Mouse (Mus musculus): ENCODE measurements around the gene Fam13a.

Fam13a gene

DNA sequence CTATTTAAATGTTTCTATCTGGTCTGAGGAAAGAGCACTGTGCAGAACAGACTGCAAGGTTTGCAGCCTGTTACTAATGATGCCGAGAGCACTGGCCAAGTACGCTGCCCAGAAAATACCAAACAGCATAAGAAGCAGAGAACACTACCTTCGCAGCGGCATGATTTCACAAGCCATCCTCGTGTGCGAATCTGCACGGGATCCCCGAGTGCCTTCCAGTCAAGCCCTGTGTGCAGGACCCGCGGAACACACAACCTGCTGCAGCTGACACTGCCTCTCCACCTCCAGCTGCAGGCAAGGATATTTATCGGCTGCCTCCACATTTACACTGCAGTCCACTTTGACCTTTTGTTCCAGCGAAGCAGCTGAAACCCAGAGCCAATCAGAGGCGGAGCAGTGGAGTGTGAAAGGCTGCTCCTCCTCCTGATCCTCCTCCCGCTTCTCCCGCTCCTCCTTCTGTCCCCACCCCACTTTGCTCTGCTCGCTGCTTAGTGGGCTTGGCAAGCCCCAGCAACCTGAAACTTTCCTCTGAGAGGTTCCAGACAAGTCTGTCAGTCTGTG lies at the start of gene Fam13a:
Fam13a (minus strand) TSS at position 386 of the 561 bp plus-strand sequence.
- DNase-seq (ENCODE audit: low read depth, low spot score), result peak; percentile 35

DNA sequence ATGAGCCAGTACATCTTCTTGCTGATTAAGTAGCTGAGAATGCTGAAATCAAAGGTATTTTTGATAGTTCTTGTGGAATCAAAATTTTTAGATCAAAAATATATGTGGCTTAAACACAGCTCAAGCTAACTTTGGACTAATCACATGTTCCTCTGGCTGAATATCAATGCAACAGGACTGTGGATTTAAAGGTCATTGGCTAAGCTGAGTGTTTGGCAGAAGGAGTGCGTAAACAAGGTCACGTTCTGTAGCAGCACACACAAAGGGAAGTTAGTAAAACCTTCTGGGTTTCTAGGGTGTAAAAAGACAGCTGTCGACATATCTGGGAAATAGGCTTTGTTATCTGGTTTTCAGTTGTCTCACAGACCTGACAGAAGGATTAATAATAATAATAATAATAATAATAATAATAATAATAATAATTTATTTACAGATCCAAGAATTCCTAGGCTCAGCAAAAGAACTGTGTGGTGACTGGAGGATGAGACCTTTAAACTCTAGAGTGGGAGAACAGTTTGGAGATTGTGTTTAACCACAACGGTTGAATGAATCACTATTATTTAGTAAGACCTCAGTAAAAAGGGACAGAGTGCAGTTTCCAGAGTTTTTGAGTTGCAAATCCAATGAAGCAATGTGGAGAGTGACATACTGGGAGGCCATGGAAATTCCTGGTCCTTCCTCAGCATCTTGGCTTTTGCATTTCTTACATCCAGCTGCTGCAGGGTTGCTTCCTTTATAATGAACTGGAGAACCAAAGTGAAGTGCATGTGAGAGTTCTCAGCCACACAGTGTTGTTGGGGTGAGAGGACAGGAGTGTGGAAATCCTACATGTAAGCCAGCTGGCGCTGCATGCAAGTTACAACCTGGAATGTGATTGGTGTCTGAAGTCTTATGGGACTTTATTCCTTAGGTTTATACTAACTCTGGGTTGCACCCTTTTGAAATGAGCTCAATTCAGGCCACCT lies 48.0 kb upstream of the Fam13a start:
- DNase-seq (ENCODE audit: low read depth, low spot score), result no peak

DNA sequence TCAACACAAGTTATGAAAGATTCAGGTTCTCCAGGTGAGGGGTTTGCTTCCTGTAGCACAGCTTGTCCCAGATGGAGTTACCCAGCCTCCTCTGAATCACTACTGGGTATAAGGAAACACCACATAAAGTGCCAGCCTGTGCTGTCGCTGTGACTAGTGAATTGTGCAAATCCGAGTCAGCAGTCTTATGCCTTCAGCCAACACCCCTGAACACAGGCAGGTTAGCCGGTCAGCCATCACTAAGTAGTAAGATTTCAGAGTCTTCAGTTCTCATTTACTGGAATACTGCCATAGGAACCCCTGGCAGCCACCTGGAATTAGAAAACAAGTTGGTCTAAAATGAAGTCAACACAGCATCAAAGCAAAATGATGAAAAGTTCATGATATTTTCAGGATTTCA lies 47.3 kb upstream of the Fam13a start:
- no peak for DNase-seq (ENCODE audit: low read depth, low spot score)

DNA sequence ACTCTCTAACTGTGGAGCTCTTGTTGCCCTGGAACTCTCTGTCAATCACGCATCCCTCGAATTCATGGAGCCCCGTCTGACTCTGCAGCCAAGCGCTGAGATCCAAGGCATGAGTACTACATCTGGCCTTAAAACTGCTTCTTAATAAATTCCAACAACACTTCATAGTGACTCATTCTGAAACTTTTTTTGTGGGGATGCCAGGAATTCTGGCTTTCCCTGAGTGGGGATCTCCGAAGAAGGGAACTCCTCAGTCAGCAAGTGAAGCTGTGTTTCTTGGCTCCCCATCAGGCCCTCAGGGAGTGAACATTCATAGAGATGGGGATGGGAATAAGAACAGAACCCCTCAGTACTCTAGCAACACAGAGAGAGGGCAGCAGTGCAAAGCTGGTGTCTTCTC lies 43.8 kb upstream of the Fam13a start:
- no peak for DNase-seq (ENCODE audit: low read depth, low spot score)

DNA sequence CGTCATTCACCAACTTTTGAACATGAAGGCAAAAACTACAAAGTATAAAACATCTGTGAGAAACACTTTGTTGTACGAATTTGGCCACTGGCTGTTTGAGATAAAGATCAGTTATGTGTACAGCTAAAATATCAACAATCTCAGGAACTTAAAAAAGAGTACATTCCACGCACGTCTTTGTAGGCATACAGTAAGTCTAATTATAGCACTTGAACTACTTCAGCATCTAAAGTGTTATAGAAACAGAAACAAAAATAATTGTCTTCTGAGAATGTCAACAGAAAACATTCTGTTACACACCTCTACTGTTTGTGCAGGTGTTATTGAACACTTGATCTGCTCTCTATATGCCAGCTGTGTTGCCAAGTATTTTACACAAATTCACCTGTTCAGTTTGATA lies 40.1 kb upstream of the Fam13a start:
- no peak for DNase-seq (ENCODE audit: low read depth, low spot score)

DNA sequence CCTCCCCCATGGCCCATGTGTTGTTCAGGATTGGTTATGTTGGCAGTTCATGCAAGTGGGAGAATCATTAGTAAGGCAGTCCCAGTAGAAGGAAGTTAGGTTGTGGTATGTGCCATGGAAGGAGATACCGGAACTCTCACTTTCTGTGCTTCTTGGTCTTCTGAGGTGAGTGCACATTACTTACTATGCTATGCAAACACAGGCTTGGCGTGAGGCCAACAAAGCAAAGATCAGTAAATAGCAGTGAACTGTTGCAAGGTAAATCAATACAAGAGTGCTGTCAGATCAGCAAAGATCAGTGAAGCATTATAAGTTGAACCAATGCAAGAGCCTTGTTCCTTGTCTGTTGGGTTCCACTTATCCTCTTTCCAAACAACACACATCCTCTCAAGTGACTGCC lies 28.9 kb upstream of the Fam13a start:
- DNase-seq (ENCODE audit: low read depth, low spot score), result no peak

DNA sequence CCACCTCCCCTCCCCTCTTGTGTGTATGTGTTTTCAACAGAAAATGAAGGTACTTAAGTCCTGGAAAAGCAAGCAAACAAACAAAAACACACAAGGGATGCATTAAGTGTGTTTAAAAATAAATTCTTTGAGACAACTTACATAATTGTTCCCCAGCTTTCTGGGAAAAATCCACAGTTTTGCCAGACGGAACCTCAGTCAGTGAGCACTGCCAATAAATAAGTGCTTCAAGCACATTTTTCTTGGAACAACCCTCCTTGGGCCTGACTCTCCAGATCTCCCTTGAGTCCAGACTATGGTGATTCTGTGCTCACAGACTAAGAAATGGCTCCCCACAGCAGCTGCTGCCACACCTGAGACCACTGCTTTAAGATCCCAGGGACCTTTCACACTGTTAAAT lies 15.4 kb upstream of the Fam13a start:
- no peak for DNase-seq (ENCODE audit: low read depth, low spot score)

DNA sequence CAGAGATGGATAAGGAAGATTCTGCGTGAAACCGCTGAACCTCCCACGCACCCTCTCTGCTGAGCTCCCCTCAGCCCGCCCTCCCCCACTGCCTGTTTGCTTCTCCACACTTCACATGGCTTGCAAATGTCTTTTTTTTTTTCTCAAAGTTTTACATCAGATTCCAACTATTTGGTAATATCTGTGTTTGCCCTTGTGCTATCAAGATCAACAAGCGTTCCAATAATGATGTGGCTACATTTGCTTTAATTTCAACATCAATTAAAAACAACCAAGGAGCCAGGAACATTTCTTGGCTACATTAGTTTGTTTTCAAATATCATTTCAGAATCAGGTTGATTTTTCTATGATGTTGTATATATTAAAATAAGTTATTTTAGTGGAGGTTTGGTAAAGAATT lies 8.4 kb upstream of the Fam13a start:
- DNase-seq (ENCODE audit: low read depth, low spot score), result no peak

DNA sequence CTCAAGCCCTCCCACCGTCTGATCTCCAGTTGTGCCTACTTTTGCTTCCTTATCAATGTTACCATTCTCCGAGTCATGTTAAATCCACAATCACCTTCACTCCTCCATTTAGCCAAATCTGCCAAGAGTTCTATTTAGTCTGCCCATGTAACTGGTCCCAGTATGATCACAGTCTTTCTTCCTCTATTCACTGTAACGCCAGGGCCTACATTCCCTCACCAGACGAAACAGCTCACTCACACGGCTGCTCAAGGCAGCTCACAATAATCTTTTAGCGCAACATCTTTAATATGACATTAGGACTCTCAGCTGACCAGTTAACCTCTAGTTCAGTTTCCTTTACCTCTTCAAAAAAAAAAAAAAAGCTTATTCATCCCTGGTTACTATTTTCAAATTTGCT lies 7.2 kb upstream of the Fam13a start:
- DNase-seq (ENCODE audit: low read depth, low spot score), result no peak

DNA sequence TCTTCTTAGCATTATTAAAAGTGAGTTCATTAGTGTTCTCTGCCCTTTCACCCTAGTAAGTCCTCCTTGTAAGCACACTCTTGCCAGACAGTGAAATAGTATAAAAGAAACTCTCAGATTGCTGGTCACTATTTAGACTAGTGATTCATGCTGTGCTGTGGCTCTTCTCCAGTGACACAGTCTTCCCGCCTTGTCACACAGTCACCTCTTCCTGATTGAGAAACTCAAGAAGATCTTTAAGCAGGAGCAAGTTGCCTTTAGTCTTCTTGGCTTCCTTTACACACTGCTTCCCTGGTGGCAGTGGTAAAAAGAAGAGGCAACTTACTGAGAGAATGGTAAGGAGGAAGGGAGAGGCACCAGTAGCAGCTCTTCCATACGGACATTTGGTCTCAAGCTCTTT lies 6.3 kb upstream of the Fam13a start:
- no peak for DNase-seq (ENCODE audit: low read depth, low spot score)

DNA sequence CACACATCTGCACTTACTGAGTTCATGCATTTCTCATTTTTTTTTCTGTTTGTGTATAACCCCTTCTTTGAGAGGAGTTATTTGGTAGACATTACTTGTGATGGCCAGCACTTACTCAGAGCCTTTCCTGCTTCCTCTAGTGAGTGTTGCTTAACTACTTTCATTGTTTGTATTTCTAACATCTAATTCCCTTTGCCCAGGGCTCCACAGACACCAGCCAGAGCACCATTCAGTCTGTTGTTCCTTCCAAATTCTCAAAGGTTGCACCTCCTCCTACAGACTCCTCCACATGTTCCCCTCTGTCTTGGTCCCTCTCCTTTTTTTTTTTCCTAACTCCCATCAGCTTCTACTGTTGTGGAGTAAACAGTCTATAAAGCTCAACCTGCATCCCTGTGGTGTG lies 5.7 kb upstream of the Fam13a start:
- DNase-seq (ENCODE audit: low read depth, low spot score), result no peak

DNA sequence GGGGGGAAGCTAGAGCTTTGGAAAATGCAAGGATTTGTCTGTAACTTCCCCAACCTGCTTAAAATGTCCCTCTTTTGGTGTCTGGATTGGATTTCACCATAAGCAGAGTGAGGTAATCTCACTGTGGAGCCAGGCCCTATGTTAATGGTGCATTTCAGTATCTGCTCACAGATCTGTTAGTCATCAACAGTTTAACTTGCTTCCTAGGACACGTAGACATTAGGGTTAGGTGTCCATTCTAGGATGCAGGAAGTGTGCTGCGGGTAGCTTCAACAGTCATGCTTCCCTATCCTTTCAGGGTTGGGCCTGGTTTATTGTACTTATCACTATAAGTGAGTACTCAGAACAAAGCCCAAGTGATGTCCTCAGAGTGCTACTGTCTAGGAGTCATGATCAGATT lies 4.5 kb upstream of the Fam13a start:
- DNase-seq (ENCODE audit: low read depth, low spot score), result no peak

DNA sequence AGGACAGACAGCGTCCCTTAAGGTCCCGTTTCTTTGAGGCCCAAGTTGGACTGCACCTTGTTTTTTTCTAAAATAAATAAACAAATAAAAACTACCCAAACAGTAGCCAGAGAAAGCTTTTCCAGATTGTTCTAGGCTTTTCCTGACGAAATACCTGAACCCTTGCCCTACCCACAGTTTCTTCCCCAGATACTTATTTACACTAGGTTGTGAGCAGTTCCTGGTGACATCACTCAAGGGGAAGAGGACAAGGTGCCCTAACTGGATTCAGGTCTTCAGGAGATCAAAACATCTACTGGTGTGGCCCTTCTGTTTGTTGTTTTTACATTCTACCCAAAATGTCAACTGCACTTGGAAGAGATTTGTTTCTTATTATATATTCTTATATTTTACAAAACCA lies 457 bp upstream of the Fam13a start:
- no peak for DNase-seq (ENCODE audit: low read depth, low spot score)

DNA sequence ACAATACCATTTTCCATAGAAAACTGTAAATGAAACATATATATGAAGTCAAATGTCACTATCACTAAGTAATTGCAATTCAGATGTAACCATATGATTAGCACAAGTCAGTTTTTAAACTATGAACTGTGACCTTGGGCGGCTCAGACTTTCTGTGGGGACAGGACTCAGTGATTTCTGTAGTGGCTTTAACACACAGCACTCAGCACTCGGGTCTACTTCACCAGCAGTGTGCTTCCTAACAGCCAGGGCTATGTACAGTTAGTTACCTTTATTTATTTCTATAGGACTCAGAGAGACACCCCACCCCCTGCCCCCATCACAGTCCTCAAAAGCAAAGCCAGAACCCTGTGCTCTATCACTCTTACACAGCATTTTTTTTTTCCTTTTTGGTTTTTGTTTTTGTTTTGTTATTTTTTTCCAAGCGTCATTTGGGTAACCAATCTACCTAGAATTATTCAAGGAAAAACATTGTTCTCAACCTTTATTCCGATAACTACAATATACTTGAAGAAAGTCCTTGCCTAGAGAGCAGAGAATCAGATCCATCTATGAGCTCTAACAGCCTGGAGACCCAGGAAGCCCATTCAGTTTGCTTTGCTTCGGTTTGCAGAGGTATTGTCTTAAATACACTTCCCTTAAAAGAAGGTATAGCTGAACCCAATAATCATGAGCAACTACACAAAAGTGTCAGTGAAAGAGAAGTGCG lies 740 bp downstream of the Fam13a start:
- no peak for DNase-seq (ENCODE audit: low read depth, low spot score)

DNA sequence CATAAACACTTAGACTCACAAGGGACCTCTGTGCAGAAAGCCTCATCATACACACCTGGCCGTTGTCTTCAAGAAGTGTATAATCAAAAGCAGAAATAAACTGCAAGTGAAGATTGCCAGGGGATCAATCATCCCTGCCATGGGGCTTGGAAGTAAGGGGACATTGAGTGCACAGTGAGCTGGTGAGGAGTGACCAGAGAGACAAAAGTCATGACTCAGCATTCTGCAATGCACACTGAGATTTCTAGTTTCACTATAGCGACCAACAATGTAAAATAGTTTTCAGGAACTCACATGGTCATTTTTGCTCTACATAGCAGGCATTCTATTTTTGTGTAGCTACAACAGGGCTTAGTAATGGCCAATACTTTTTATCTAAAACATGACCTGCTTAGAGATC lies 1.7 kb downstream of the Fam13a start:
- no peak for DNase-seq (ENCODE audit: low read depth, low spot score)

DNA sequence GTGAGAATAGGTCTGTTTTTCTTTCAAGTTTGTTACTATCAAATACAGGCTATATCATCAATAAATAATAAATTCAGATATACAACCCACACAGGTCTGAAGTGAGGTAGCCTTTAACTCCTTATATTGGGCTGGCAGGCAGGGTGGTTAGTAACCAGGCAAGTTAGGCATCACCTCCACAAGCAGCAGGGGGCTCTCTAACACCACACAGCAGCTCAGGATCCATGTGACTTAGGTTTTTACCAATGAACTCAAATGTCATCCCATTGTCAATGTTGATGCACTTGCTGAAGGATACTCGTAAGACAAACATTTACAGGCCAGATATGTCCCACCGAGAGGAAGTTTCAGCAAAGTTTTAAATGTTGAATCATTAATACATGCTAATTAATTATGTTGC lies 4.0 kb downstream of the Fam13a start:
- no peak for DNase-seq (ENCODE audit: low read depth, low spot score)

DNA sequence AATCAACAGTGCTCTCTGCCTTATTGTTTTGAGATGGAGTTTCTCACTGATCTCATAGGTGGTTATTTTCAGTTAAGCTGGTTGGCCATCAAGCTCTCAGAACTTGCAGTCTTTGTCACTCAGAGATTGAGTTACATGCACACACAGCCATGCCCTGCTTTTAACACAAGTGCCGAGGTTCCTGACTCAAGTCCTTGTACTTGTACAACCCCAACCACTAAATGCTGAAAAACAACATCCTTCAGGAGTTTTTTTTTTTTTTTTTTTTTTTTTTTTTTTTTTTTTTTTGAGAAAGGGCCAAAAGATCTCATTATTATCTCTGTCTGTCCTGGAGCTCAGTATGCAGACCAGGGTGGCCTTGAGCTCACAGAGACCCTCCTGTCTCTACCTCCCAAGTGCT lies 4.5 kb downstream of the Fam13a start:
- DNase-seq (ENCODE audit: low read depth, low spot score), result no peak

DNA sequence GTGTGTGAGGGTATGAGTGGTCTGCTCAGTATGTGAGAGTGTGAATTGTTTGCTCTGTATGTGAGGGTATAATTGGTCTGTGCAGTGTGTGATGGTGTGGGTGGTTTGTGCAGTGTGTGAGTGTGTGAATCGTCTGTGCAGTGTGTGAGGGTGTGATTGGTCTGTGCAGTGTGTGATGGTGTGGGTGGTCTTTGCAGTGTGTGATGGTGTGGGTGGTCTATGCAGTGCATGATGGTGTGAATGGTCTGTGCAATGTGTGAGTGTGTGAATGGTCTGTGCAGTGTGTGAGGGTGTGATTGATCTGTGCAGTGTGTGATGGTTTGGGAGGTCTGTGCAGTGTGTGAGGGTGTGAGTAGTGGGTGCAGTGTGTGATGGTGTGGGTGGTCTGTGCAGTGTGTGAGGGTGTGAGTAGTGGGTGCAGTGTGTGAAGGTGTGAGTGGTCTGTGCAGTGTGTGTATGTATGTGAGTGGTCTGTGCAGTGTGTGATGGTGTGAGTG lies 8.0 kb downstream of the Fam13a start:
- no peak for DNase-seq (ENCODE audit: low read depth, low spot score)

DNA sequence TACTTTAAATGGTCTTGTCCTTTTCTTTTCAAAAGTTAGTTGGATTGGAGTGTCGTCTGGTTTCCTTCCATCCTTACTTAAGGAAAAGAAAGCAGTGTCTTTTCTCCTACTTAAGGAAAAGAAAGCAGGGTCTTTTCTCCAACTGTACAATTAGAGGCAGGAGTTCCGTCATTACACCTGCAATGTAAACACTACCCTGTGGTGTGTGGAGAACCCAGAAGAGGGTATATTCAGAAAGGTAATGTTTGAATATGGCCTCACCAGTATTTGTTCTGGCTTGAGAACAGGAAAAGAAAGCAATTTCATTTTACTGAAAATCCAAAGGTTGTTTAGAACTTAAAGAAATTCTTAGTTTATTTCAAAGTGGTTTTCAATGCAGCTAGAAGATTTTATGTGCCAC lies 9.6 kb downstream of the Fam13a start:
- DNase-seq (ENCODE audit: low read depth, low spot score), result no peak

DNA sequence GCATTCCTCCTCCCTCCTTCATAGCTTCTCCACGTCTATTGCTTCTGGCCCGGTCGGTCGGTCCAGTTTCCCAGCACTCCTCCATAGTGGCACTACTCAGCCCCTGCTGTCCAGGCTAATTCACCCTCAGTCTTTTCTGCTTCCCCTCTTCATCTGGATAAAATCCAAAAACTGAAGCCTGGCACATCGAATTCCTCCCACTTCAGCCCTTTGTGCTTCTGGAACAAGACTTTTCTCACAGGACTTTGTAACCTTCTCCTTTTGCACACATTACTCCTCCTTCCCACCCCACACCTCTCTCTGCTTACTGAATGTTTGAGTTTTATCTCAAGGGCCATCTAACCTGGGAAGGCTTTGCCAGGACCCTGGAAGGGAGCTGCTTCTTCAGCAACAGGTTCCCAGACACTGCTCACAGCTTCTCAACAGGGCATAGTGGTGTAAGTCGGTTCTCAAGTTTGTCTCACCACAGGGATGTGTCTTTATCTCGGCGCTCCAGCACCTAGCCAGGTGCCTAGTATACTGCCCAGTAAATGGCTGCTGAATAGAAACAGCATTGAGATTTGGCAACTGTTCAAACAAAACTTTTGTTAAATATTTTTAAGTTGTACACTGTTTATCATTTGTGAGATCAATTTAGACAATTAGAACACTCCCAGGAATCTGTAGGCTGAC lies 10.1 kb downstream of the Fam13a start:
- DNase-seq (ENCODE audit: low read depth, low spot score), result no peak

DNA sequence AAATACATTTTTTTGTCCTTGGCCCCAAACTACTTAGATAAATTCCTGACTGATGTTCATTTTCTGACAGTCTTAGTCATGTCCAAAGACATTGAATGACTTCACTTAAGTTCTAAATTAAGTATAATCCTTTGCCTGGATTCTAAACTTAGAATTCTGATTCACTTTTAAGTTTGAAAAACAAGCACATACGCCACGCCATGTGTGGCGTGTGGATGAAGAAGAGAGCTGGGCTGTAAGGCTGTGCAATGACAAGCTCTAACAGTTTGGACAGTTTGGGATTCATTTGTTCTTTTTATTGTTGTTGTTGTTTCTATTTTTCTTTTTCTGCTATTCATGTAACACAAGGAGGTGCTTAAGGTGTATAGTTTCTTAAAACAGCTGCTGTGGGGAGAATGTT lies 13.6 kb downstream of the Fam13a start:
- DNase-seq (ENCODE audit: low read depth, low spot score), result no peak

DNA sequence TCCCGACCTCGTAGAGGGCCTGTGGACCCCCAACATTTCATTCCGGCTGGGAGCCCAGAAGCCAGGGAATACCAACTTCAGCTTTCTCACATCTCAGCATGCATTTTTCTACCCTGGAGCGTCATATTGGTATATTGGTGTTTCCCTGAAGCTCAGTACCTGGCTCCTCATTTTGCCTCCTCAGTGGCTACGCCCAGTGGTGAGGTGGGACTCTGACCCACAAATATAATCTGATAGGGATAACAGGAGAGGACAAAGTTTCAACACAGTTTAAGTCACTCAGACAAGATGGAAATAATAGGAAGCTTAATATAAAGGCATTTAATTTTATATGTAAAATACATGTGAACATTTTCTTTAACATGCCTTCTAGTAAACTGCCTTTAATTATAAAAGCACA lies 19.7 kb downstream of the Fam13a start:
- DNase-seq (ENCODE audit: low read depth, low spot score), result no peak
